Mouse (Mus musculus) olfactory bulb, adult 2 months (tissue): ENCODE results near the gene Plekhj1.

ENCODE experiments used
- CTCF ChIP-seq: fragments of 200-500 bp; IDR thresholded peaks from 2 replicates; pipeline ENCODE4 v1.5.1; 2012; ENCODE audit warnings: low read depth, mild to moderate bottlenecking, low read length, moderate library complexity; ENCODE audit not compliant: insufficient read depth
- POLR2A ChIP-seq: fragments of 200-500 bp; IDR thresholded peaks from 2 replicates; pipeline ENCODE4 v1.6.1; 2012; ENCODE audit warnings: mild to moderate bottlenecking, low read depth, low read length, moderate library complexity; ENCODE audit not compliant: insufficient read depth

DNA sequence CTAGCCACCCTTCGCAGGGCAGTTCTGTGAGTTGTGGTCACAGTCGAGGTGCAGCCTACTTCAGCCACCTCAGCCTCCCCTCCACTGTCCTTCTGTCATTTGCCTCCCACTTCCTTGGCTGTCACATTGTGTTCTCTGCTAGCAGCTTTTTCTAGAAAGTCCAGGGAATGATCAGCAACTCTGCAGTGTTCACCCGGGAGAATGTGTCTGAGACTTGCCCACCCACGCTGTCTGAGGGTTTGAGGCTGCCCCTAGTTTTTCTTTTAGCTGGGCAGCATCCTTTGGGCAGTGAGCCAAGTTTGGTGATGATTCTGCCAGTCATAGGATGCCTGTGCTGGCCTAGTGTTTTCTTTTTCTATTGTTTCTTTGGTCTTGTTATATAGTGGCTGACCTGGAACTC, 41.5 kb downstream of the Plekhj1 start:
- TF ChIP-seq CTCF (no peak), POLR2A (no peak)
